Comparison of ENCODE assay signal across 8 mouse cellular contexts in the genomic region with DNA sequence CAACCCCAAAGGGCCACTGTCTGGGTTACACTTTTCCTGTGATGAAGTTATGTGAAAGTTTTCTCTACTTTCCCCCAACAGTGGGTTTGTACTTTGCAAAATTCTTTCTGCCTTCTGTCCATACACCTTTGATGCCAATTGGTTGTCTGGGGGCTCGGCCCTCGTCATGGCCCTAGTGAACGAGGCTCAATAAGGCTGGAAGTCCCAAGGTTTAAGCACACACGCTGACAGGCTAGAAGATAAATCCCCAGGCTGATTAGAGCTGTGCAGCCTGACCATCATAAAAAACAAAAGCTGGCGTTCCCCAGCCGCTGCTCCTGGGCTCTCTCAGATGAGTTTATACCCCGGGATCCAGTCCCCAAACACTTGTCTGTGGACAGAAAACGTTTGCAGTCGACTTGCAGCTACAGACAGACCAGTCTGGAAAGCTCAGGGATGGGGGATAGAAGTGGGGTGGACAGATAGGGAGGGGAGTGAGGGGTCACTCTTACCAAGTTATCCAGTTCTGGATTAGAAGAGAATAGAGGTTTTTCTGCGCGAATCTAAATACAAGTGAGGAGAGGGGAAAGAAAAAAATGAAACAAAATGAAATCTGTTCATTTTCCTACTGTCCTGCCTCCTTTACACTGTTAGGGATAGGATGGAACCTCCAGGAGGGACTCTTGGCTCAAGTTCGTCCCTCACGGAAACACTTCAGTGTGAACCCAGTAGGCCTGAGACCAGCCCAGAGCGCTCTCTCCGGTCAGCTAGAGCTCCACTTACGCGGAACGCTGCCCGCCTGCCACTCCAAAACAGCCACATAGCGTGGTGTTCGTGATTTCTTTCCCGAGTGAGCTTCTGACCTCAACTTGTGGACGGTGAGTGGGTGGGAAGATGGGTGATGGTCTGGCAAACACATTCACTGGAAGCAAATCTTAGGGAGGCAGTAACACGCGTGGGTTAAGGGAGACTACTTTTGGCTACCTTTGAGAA. TPM values are rescaled to one million over a fixed set of nuclear protein-coding genes. Genes with fewer than 3 reads are reported as not detected.
DNase-seq lines count a peak whose midpoint lies in the region; ATAC-seq and TF ChIP-seq lines count a peak whose summit lies in the region.

No protein-coding gene starts in this region.

- no peak overlapping the region for H3K4me3 ChIP-seq in spleen, adult 2 months (ENCODE audit: extremely low read depth, insufficient read depth, insufficient read length)
- H3K4me3 ChIP-seq in embryonic facial prominence, embryonic 15.5 days (replicated peaks): peak overlapping the region; percentile 64
- H3K4me3 ChIP-seq in hindbrain, embryonic 14.5 days (replicated peaks; ENCODE audit: low read length): peak overlapping the region; percentile 74

- ATAC-seq in embryonic facial prominence, embryonic 15.5 days (ENCODE audit: insufficient number of reproducible peaks, low FRiP score, low TSS enrichment, low read depth): no peak
- no peak for ATAC-seq in hindbrain, embryonic 14.5 days (ENCODE audit: low FRiP score)

- no peak for TF ChIP-seq POLR2A in spleen, adult 2 months (IDR thresholded peaks at IDR 0.05; ENCODE audit: low read depth, low read length)

- H3K9ac ChIP-seq in embryonic facial prominence, embryonic 15.5 days: 0 out of 2 replicates have a peak overlapping the region, but pooled peaks have one; percentile 53
- peak overlapping the region; percentile 100 for H3K9ac ChIP-seq in hindbrain, embryonic 14.5 days

- peaks cover 3% of the 10 kb centered on the region; the same call in 1 of the 2 replicates for H3K4me1 ChIP-seq in spleen, adult 2 months (ENCODE audit: control insufficient read depth, insufficient read depth, insufficient read length)
- peaks cover 23% of the 10 kb centered on the region for H3K4me1 ChIP-seq in embryonic facial prominence, embryonic 15.5 days
- H3K4me1 ChIP-seq in hindbrain, embryonic 14.5 days (replicated peaks; ENCODE audit: control insufficient read depth, insufficient read depth, low read length): peaks cover 18% of the 10 kb centered on the region; the same call in 1 of the 2 replicates

- H3K27me3 ChIP-seq in spleen, adult 2 months (ENCODE audit: control insufficient read depth, insufficient read depth, low read length): peaks cover 12% of the 10 kb centered on the region; the same call in 1 of the 2 replicates
- H3K27me3 ChIP-seq in embryonic facial prominence, embryonic 15.5 days: peaks cover 26% of the 10 kb centered on the region
- no peaks in the 10 kb centered on the region for H3K27me3 ChIP-seq in hindbrain, embryonic 14.5 days (ENCODE audit: control insufficient read depth, insufficient read depth, low read length)

- H3K4me2 ChIP-seq in embryonic facial prominence, embryonic 15.5 days (replicated peaks): peak overlapping the region; percentile 81
- H3K4me2 ChIP-seq in hindbrain, embryonic 14.5 days (replicated peaks): peak overlapping the region; percentile 93

- 41% methylated on average over 25 of the region's 25 CpGs for WGBS in spleen, adult 2 months
- WGBS in embryonic facial prominence, embryonic 15.5 days: 40% methylated on average over 25 of the region's 25 CpGs
- 9% methylated on average over 25 of the region's 25 CpGs for WGBS in hindbrain, embryonic 14.5 days

- H3K27ac ChIP-seq in spleen, adult 2 months (ENCODE audit: insufficient read depth, low read length): peak overlapping the region; percentile 38
- no peak overlapping the region for H3K27ac ChIP-seq in embryonic facial prominence, embryonic 15.5 days (replicated peaks)
- H3K27ac ChIP-seq in hindbrain, embryonic 14.5 days: peak overlapping the region; percentile 99

- 0 out of 2 replicates have a peak, but pooled peaks cover 3% of the 10 kb centered on the region for H3K36me3 ChIP-seq in spleen, adult 2 months (ENCODE audit: control insufficient read depth, insufficient read depth, low read length)
- H3K36me3 ChIP-seq in embryonic facial prominence, embryonic 15.5 days: no peaks in the 10 kb centered on the region
- peaks cover 46% of the 10 kb centered on the region for H3K36me3 ChIP-seq in hindbrain, embryonic 14.5 days (replicated peaks; ENCODE audit: control insufficient read depth, insufficient read depth)

- no peak for DNase-seq in spleen, adult 2 months (ENCODE audit: low read depth in 1 of 2, low spot score in 2 of 2)
- DNase-seq in spleen, postnatal 4 days (ENCODE audit: low spot score in 2 of 2): no peak
- DNase-seq in hindbrain, embryonic 14.5 days (ENCODE audit: low spot score): peak; percentile 50
- DNase-seq in lung, postnatal 10 days: peak; percentile 56
- peak; percentile 36 for DNase-seq in urinary bladder, postnatal 14 days (ENCODE audit: low spot score)
- no peak for DNase-seq in frontal cortex, postnatal 10 days (ENCODE audit: low spot score in 2 of 2)
- DNase-seq in right cerebral cortex, postnatal 4 days: no peak

- TF ChIP-seq CTCF in spleen, adult 2 months (IDR thresholded peaks at IDR 0.05; ENCODE audit: extremely low read depth, insufficient read depth, insufficient read length, insufficient replicate concordance): no peak

- no peaks in the 10 kb centered on the region for H3K9me3 ChIP-seq in embryonic facial prominence, embryonic 15.5 days (replicated peaks)
- no peaks in the 10 kb centered on the region for H3K9me3 ChIP-seq in hindbrain, embryonic 14.5 days (ENCODE audit: control insufficient read depth, low read length)

RNA-seq across cellular contexts. Expression of gene Meis1, which starts 5.4 kb away (rescaled TPM):
- 5.0 and 5.9 TPM in 2 replicates for polyA plus RNA-seq in spleen, adult 2 months (2012; rRNA removed)
- 48.3 and 52.1 TPM in 2 replicates for polyA plus RNA-seq in embryonic facial prominence, embryonic 15.5 days (2015; fragmentation: Nextera tagmentation; extraction: Ambion mirVana)
- 171 and 178 TPM in 2 replicates for polyA plus RNA-seq in hindbrain, embryonic 14.5 days (2014; fragmentation: Nextera tagmentation; extraction: Ambion mirVana)

Comparison
In these comparisons a context has a peak if more than half of its experiments do, and no peak if none do; other contexts are left out.
1. DNase-seq: peak in hindbrain, embryonic 14.5 days (single experiment), lung, postnatal 10 days (single experiment) and urinary bladder, postnatal 14 days (single experiment); none in spleen, adult 2 months (0 of 2), spleen, postnatal 4 days (0 of 2), frontal cortex, postnatal 10 days (0 of 2) and right cerebral cortex, postnatal 4 days (single experiment).